Mouse (Mus musculus) embryonic facial prominence, embryonic 13.5 days (tissue): ENCODE results near the gene Gfra4. TPM values are rescaled to one million over a fixed set of nuclear protein-coding genes. Genes with fewer than 3 reads are reported as not detected.

Experiments used
- ATAC-seq: fragments of 200-750 bp; cut with Nextera tagmentation; 2 replicates; pipeline ENCODE4 v1.8.0; 2017; ENCODE audit warnings: low read depth; ENCODE audit not compliant: insufficient number of reproducible peaks, insufficient read depth, low FRiP score, low TSS enrichment
- H3K27ac ChIP-seq: fragments of 300-500 bp; sonication (generic); 2 replicates; pipeline ENCODE4 v1.5.1; 2015; ENCODE audit warnings: moderate library complexity, mild to moderate bottlenecking, inconsistent platforms
- H3K27me3 ChIP-seq: fragments of 300-500 bp; sonication (generic); 2 replicates; pipeline ENCODE4 v1.6.1; 2015; ENCODE audit warnings: mild to moderate bottlenecking, inconsistent platforms
- H3K36me3 ChIP-seq: fragments of 300-500 bp; sonication (generic); 2 replicates; pipeline ENCODE4 v1.6.1; 2015; ENCODE audit warnings: mild to moderate bottlenecking, inconsistent platforms
- H3K4me1 ChIP-seq: fragments of 300-500 bp; sonication (generic); 2 replicates; pipeline ENCODE4 v1.6.1; 2015; ENCODE audit warnings: inconsistent platforms
- H3K4me2 ChIP-seq: fragments of 300-500 bp; sonication (generic); 2 replicates; pipeline ENCODE4 v1.6.1; 2015; ENCODE audit warnings: moderate library complexity, mild to moderate bottlenecking, inconsistent platforms
- H3K4me3 ChIP-seq: fragments of 300-500 bp; sonication (generic); 2 replicates; pipeline ENCODE4 v1.5.1; 2015; ENCODE audit warnings: mild to moderate bottlenecking, inconsistent platforms
- H3K9ac ChIP-seq: fragments of 300-500 bp; sonication (generic); 2 replicates; pipeline ENCODE4 v1.6.1; 2015; ENCODE audit warnings: mild to moderate bottlenecking, inconsistent platforms
- H3K9me3 ChIP-seq: fragments of 300-500 bp; sonication (generic); 2 replicates; pipeline ENCODE4 v1.6.1; 2016; ENCODE audit warnings: inconsistent platforms
- WGBS: fragments of 180-500 bp; shearing (Covaris S2); methylation state at CpG from one replicate; pipeline ENCODE4 v1.1.7; 2015; ENCODE audit warnings: mixed read lengths; 5-methylcytosine and 5-hydroxymethylcytosine counted together
- microRNA-seq: library from miRNA; unstranded; fragments of <30 nt; microRNA quantifications from one replicate; pipeline ENCODE4, GENCODE M21; 2016
- polyA plus RNA-seq: library from polyadenylated mRNA; unstranded; fragments of >200 nt; fragmentation: Nextera tagmentation; extraction: Ambion mirVana; gene quantifications from 2 replicates; pipeline ENCODE4 v1.2.1, GENCODE M21; 2015

The Gfra4 gene
- polyA plus RNA-seq, 1 experiment from 2014 or later: 42.7 TPM

- H3K9me3 ChIP-seq: peaks cover 4% of the 10 kb centered on the region; the same call in 1 of the 2 replicates
- 77% methylated on average over 9 of the region's 9 CpGs for WGBS
- no peak for ATAC-seq
- H3K9ac ChIP-seq: no peak overlapping the region
- no peaks in the 10 kb centered on the region for H3K4me1 ChIP-seq
- H3K4me3 ChIP-seq: no peak overlapping the region
- no peak overlapping the region for H3K4me2 ChIP-seq
- H3K27me3 ChIP-seq: no peaks in the 10 kb centered on the region
- H3K36me3 ChIP-seq: peaks cover 38% of the 10 kb centered on the region
- no peak overlapping the region for H3K27ac ChIP-seq
Measured at GRCm38 (mm10) chr2:131029065-131029935, 13.6 kb downstream of the Gfra4 start.

GRCm38 (mm10) chr2:131026941-131027340, 15.9 kb downstream of the Gfra4 start:
- no peak for ATAC-seq
- 88% methylated on average over 3 of the region's 3 CpGs for WGBS
- H3K36me3 ChIP-seq: peaks cover 57% of the 10 kb centered on the region

GRCm38 (mm10) chr2:131025230-131025629, 17.7 kb downstream of the Gfra4 start:
- peaks cover 69% of the 10 kb centered on the region for H3K36me3 ChIP-seq
- H3K27ac ChIP-seq: no peak overlapping the region
- no peak for ATAC-seq
- H3K4me2 ChIP-seq: no peak overlapping the region
- H3K9me3 ChIP-seq: no peaks in the 10 kb centered on the region
- H3K27me3 ChIP-seq: no peaks in the 10 kb centered on the region
- 93% methylated on average over 2 of the region's 2 CpGs for WGBS
- H3K9ac ChIP-seq: no peak overlapping the region
- H3K4me3 ChIP-seq: no peak overlapping the region
- no peaks in the 10 kb centered on the region for H3K4me1 ChIP-seq

More at GRCm38 (mm10) chr2:131026941-131027340, 15.9 kb downstream of the Gfra4 start:
- no peaks in the 10 kb centered on the region for H3K4me1 ChIP-seq
- H3K4me3 ChIP-seq: no peak overlapping the region
- no peaks in the 10 kb centered on the region for H3K9me3 ChIP-seq
- H3K4me2 ChIP-seq: no peak overlapping the region
- no peak overlapping the region for H3K9ac ChIP-seq
- no peaks in the 10 kb centered on the region for H3K27me3 ChIP-seq
- H3K27ac ChIP-seq: no peak overlapping the region

GRCm38 (mm10) chr2:131010566-131010965, 32.3 kb downstream of the Gfra4 start:
- H3K4me2 ChIP-seq: no peak overlapping the region
- H3K36me3 ChIP-seq: peaks cover 59% of the 10 kb centered on the region
- no peaks in the 10 kb centered on the region for H3K4me1 ChIP-seq
- no peaks in the 10 kb centered on the region for H3K9me3 ChIP-seq
- no peak for ATAC-seq
- 88% methylated on average over 1 of the region's 1 CpGs for WGBS
- H3K4me3 ChIP-seq: no peak overlapping the region
- no peaks in the 10 kb centered on the region for H3K27me3 ChIP-seq
- no peak overlapping the region for H3K9ac ChIP-seq
- H3K27ac ChIP-seq: no peak overlapping the region

- 80% methylated on average over 2 of the region's 2 CpGs for WGBS
- H3K27me3 ChIP-seq: no peaks in the 10 kb centered on the region
- H3K4me2 ChIP-seq: no peak overlapping the region
- no peak overlapping the region for H3K9ac ChIP-seq
- no peak overlapping the region for H3K27ac ChIP-seq
- no peaks in the 10 kb centered on the region for H3K9me3 ChIP-seq
- no peak overlapping the region for H3K4me3 ChIP-seq
- no peaks in the 10 kb centered on the region for H3K4me1 ChIP-seq
- peaks cover 58% of the 10 kb centered on the region for H3K36me3 ChIP-seq
- no peak for ATAC-seq
Measured at GRCm38 (mm10) chr2:131009123-131009522, 33.8 kb downstream of the Gfra4 start.

- Histone ChIP-seq H3K4me1 (no peaks in the 10 kb centered on the region), H3K27me3 (no peaks in the 10 kb centered on the region), H3K4me2 (no peak overlapping the region), H3K9me3 (no peaks in the 10 kb centered on the region), H3K36me3 (peaks cover 50% of the 10 kb centered on the region), H3K4me3 (no peak overlapping the region), H3K27ac (no peak overlapping the region), H3K9ac (no peak overlapping the region)
- no peak for ATAC-seq
- 95% methylated on average over 2 of the region's 2 CpGs for WGBS
Measured at GRCm38 (mm10) chr2:130992818-130993217, 50.1 kb downstream of the Gfra4 start.

Small RNA genes within 50 kb of the gene (microRNA-seq; reads per million reads assigned to microRNA genes)
- not detected for gene Mir6973b

Other genes starting within 250 kb of the Gfra4 start
- gene 4930402H24Rik, start 136.7 kb downstream of the Gfra4 start, polyA plus RNA-seq: 43.2 and 49.5 TPM in 2 replicates
- 9.6 and 10.7 TPM in 2 replicates for gene Atrn, start 136.6 kb downstream of the Gfra4 start, polyA plus RNA-seq
- gene Adam33, start 20.7 kb upstream of the Gfra4 start, polyA plus RNA-seq: 30.0 and 31.9 TPM in 2 replicates
- 0.07 and 0.18 TPM in 2 replicates for gene Siglec1, start 43.7 kb upstream of the Gfra4 start, polyA plus RNA-seq
- 18.2 TPM in 2 replicates for gene Hspa12b, start 84.2 kb upstream of the Gfra4 start, polyA plus RNA-seq
- gene Gm11037, start 90.4 kb upstream of the Gfra4 start, polyA plus RNA-seq: not detected in 2 replicates
- 67.5 and 71.4 TPM in 2 replicates for gene 1700037H04Rik, start 117.0 kb upstream of the Gfra4 start, polyA plus RNA-seq
- 12.3 and 12.4 TPM in 2 replicates for gene Cenpb, start 137.0 kb upstream of the Gfra4 start, polyA plus RNA-seq
- 53.8 and 57.5 TPM in 2 replicates for gene Cdc25b, start 143.9 kb upstream of the Gfra4 start, polyA plus RNA-seq
- 4.4 and 5.1 TPM in 2 replicates for gene Spef1, start 144.2 kb upstream of the Gfra4 start, polyA plus RNA-seq
- gene Ap5s1, start 164.0 kb upstream of the Gfra4 start, polyA plus RNA-seq: 26.4 and 28.5 TPM in 2 replicates
- gene Mavs, start 191.0 kb upstream of the Gfra4 start, polyA plus RNA-seq: 15.9 and 16.1 TPM in 2 replicates
- gene Pank2, start 219.4 kb upstream of the Gfra4 start, polyA plus RNA-seq: 43.3 and 45.7 TPM in 2 replicates